Mouse (Mus musculus) forebrain, embryonic 15.5 days (tissue): ENCODE results near the gene Gpn2. TPM values are rescaled to one million over a fixed set of nuclear protein-coding genes. Genes with fewer than 3 reads are reported as not detected.

Experiments
- ATAC-seq: fragments of 200-750 bp; cut with Nextera tagmentation; replicated peaks from 2 replicates; pipeline ENCODE4 v1.8.0; 2017; ENCODE audit warnings: mild to moderate bottlenecking, moderate TSS enrichment, moderate library complexity
- H3K27ac ChIP-seq: fragments of 300-500 bp; sonication (generic); replicated peaks from 2 replicates; pipeline ENCODE4 v1.5.1; 2015; ENCODE audit warnings: mild to moderate bottlenecking, inconsistent platforms
- H3K27me3 ChIP-seq: fragments of 300-500 bp; sonication (generic); 2 replicates; pipeline ENCODE4 v1.6.1; 2015; ENCODE audit warnings: inconsistent platforms
- H3K36me3 ChIP-seq: fragments of 300-500 bp; sonication (generic); 2 replicates; pipeline ENCODE4 v1.6.1; 2015; ENCODE audit warnings: mild to moderate bottlenecking, inconsistent platforms
- H3K4me1 ChIP-seq: fragments of 300-500 bp; sonication (generic); 2 replicates; pipeline ENCODE4 v1.6.1; 2015; ENCODE audit warnings: inconsistent platforms
- H3K4me2 ChIP-seq: fragments of 300-500 bp; sonication (generic); replicated peaks from 2 replicates; pipeline ENCODE4 v1.6.1; 2015; ENCODE audit warnings: mild to moderate bottlenecking, inconsistent platforms
- H3K4me3 ChIP-seq: fragments of 300-500 bp; sonication (generic); 2 replicates; pipeline ENCODE4 v1.5.1; 2015; ENCODE audit warnings: mild to moderate bottlenecking, inconsistent platforms
- H3K9ac ChIP-seq: fragments of 300-500 bp; sonication (generic); replicated peaks from 2 replicates; pipeline ENCODE4 v1.6.1; 2015; ENCODE audit warnings: mild to moderate bottlenecking, inconsistent platforms
- H3K9me3 ChIP-seq: fragments of 300-500 bp; sonication (generic); 2 replicates; pipeline ENCODE4 v1.6.1; 2016; ENCODE audit warnings: inconsistent platforms
- WGBS: fragments of 180-500 bp; shearing (Covaris S2); methylation state at CpG from one replicate; pipeline ENCODE4 v1.1.7; 2015; ENCODE audit warnings: mixed read lengths; 5-methylcytosine and 5-hydroxymethylcytosine counted together
- polyA plus RNA-seq: library from polyadenylated mRNA; unstranded; fragments of >200 nt; fragmentation: Nextera tagmentation; extraction: Ambion mirVana; gene quantifications from 2 replicates; pipeline ENCODE4 v1.2.1, GENCODE M21; 2015

Gpn2 gene
- polyA plus RNA-seq, 1 experiment from 2014 or later = 24.0 TPM

GRCm38 (mm10) chr4:133613867-133614266 is 29.7 kb downstream of the Gpn2 start:
- ATAC-seq = no peak
- 91% methylated on average over 4 of the region's 4 CpGs for WGBS
- H3K9me3 ChIP-seq = no peaks in the 10 kb centered on the region
- no peak overlapping the region for H3K4me2 ChIP-seq
- no peaks in the 10 kb centered on the region for H3K4me1 ChIP-seq
- peaks cover 19% of the 10 kb centered on the region for H3K36me3 ChIP-seq
- H3K4me3 ChIP-seq = no peak overlapping the region
- no peak overlapping the region for H3K27ac ChIP-seq
- H3K27me3 ChIP-seq = no peaks in the 10 kb centered on the region
- no peak overlapping the region for H3K9ac ChIP-seq

- Histone ChIP-seq H3K9me3 (no peaks in the 10 kb centered on the region), H3K27ac (no peak overlapping the region), H3K4me3 (no peak overlapping the region), H3K36me3 (peaks cover 19% of the 10 kb centered on the region), H3K27me3 (no peaks in the 10 kb centered on the region), H3K4me2 (no peak overlapping the region), H3K9ac (no peak overlapping the region), H3K4me1 (no peaks in the 10 kb centered on the region)
- ATAC-seq = no peak
- WGBS = 81% methylated on average over 8 of the region's 8 CpGs
Observed at GRCm38 (mm10) chr4:133614274-133614761, 30.2 kb downstream of the Gpn2 start.

GRCm38 (mm10) chr4:133615416-133615815 is 31.3 kb downstream of the Gpn2 start:
- H3K36me3 ChIP-seq = peaks cover 19% of the 10 kb centered on the region
- no peaks in the 10 kb centered on the region for H3K9me3 ChIP-seq
- 0 out of 2 replicates have a peak, but pooled peaks cover 3% of the 10 kb centered on the region for H3K4me1 ChIP-seq
- H3K4me3 ChIP-seq = no peak overlapping the region
- H3K4me2 ChIP-seq = no peak overlapping the region
- H3K9ac ChIP-seq = no peak overlapping the region
- H3K27ac ChIP-seq = no peak overlapping the region
- no peaks in the 10 kb centered on the region for H3K27me3 ChIP-seq
- no peak for ATAC-seq
- 88% methylated on average over 10 of the region's 10 CpGs for WGBS

DNA sequence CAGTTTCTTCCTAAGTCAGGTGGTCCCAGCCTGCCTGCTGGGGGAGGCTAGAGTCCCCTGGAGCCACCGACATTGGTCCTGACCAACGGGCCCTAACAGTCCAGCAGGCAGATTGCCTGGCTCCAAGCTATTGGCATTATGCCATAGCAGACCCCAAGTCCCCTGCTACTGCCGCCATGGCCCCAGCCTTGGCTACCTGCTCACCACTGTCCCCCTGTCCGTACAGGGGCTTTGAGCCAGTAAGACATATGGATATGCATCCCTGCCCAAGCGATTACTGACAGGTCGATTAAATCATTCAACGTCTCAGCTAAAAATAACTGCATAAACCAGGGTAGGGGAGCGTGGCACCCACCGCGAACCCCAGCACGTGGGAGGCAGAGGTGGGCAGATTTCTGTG is 33.8 kb downstream of the Gpn2 start:
- Histone ChIP-seq H3K4me2 (no peak overlapping the region), H3K4me3 (no peak overlapping the region), H3K27ac (no peak overlapping the region), H3K9ac (no peak overlapping the region), H3K9me3 (no peaks in the 10 kb centered on the region), H3K4me1 (0 out of 2 replicates have a peak, but pooled peaks cover 3% of the 10 kb centered on the region), H3K27me3 (no peaks in the 10 kb centered on the region), H3K36me3 (peaks cover 8% of the 10 kb centered on the region; the same call in 1 of the 2 replicates)
- 91% methylated on average over 11 of the region's 11 CpGs for WGBS
- no peak for ATAC-seq

DNA sequence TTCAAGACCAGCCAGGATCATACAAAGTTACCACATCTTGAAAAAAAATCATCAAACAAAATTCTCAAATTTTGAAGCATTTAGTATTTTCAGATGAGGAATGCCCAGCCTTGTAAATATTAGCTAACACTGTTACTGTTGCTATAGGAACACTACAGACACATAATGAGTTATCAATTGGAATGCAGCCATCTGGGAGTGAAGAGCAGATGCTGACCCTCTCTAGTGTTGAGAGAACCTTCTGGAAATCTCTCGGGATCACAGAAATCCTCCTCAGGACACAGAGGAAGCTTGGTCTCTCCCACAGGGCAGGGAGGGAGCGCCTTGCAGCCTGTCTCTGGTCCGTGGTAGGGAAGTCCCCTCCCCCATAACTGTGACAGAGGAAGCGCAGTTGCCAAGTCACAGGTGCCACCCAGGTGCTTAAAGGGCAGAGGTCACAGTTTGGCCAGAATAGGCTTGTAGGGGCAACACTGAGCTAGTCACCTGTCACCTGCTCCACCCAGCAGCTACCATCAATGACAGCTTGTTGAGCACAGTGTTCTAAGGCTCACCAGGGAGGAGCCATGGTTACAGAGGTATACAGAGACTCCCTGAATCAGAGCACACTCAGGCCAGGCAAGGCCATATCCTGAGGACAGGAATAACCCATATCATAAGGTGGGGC is 35.4 kb downstream of the Gpn2 start:
- Histone ChIP-seq H3K4me1 (0 out of 2 replicates have a peak, but pooled peaks cover 3% of the 10 kb centered on the region), H3K9ac (no peak overlapping the region), H3K4me3 (no peak overlapping the region), H3K27me3 (no peaks in the 10 kb centered on the region), H3K4me2 (no peak overlapping the region), H3K9me3 (no peaks in the 10 kb centered on the region), H3K36me3 (0 out of 2 replicates have a peak, but pooled peaks cover 2% of the 10 kb centered on the region), H3K27ac (no peak overlapping the region)
- 75% methylated on average over 4 of the region's 4 CpGs for WGBS
- ATAC-seq = no peak

DNA sequence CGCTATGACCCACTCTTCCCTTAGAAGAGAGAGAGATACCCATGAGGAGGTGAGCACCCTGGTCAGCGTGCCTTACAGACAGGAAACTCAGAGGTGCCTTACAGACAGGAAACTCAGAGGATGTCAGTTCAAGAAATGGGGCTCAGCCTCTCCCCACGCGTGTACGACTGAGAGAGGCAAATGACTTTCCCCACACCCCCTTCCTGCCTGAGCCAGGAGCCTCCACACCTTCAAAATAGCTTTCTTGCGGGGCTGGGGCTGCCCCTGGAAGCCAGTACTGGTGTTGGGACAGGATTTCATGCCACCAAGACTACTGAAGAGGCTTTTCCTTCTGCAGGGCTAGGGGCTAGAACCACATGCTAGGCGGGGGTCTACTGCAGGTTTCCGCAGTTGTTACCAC is 36.5 kb downstream of the Gpn2 start:
- Histone ChIP-seq H3K4me1 (0 out of 2 replicates have a peak, but pooled peaks cover 3% of the 10 kb centered on the region), H3K9ac (no peak overlapping the region), H3K9me3 (no peaks in the 10 kb centered on the region), H3K36me3 (peaks cover 8% of the 10 kb centered on the region), H3K27ac (no peak overlapping the region), H3K27me3 (no peaks in the 10 kb centered on the region), H3K4me2 (no peak overlapping the region), H3K4me3 (no peak overlapping the region)
- WGBS = 85% methylated on average over 8 of the region's 8 CpGs
- ATAC-seq = no peak

DNA sequence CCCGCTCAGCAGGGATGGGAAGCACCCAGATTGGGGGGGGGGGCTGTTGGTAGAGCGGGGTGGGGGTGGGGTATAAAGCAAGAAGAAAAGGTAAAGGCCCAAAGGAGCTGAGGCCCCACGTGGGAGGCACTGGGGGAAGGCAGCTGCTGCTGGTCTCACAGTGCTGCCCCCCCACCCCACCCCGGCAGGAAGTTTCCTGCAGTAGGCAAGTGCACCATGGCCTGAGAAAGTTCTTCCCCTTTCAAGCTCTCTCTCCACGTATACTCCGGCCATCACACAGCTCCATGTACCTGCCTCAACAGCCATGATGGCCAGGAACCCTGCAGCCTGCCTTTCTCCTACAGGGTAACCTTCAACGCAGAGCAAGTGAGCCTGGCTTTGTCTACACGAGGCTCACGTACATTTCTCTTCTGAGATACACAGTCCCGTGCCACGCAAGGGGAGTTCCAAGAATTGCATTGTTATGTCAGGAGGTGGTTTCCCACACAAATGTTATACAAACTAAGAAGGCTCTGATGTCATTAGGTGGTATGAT is 38.1 kb downstream of the Gpn2 start:
- no peaks in the 10 kb centered on the region for H3K27me3 ChIP-seq
- H3K4me2 ChIP-seq = no peak overlapping the region
- H3K4me3 ChIP-seq = no peak overlapping the region
- H3K9ac ChIP-seq = no peak overlapping the region
- no peaks in the 10 kb centered on the region for H3K9me3 ChIP-seq
- H3K4me1 ChIP-seq = 0 out of 2 replicates have a peak, but pooled peaks cover 3% of the 10 kb centered on the region
- ATAC-seq = no peak
- 82% methylated on average over 11 of the region's 11 CpGs for WGBS
- H3K36me3 ChIP-seq = peaks cover 10% of the 10 kb centered on the region
- no peak overlapping the region for H3K27ac ChIP-seq

GRCm38 (mm10) chr4:133624830-133625229 is 40.7 kb downstream of the Gpn2 start:
- Histone ChIP-seq H3K27ac (no peak overlapping the region), H3K4me3 (no peak overlapping the region), H3K9ac (no peak overlapping the region), H3K4me1 (no peaks in the 10 kb centered on the region), H3K4me2 (no peak overlapping the region), H3K27me3 (no peaks in the 10 kb centered on the region), H3K36me3 (peaks cover 10% of the 10 kb centered on the region), H3K9me3 (no peaks in the 10 kb centered on the region)
- 93% methylated on average over 7 of the region's 7 CpGs for WGBS
- ATAC-seq = no peak

DNA sequence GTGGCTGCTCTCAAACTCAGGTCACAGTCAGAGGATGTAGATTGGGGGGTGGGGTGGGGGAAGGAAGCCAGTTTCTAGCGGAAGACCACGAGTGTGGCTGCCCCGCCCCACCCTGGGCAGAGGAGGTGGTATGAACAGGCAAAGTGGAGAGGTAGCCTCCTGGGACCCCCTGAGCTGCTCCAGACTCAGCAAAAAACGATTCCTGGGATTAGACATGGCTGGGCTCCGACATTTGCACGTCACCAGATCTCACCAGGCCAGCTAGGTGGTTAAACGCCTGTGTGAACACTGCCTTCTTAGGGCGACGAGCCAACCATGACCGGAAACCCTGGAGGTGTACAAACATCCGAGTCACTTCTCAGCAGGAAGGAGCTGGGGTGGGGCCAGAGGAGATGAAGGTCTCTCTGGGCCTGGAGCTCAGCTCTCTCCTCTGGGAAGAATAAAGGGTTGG is 41.5 kb downstream of the Gpn2 start:
- Histone ChIP-seq H3K27ac (no peak overlapping the region), H3K9ac (no peak overlapping the region), H3K27me3 (no peaks in the 10 kb centered on the region), H3K4me1 (no peaks in the 10 kb centered on the region), H3K4me3 (no peak overlapping the region), H3K4me2 (no peak overlapping the region), H3K9me3 (no peaks in the 10 kb centered on the region), H3K36me3 (peaks cover 10% of the 10 kb centered on the region)
- 61% methylated on average over 11 of the region's 11 CpGs for WGBS
- no peak for ATAC-seq

DNA sequence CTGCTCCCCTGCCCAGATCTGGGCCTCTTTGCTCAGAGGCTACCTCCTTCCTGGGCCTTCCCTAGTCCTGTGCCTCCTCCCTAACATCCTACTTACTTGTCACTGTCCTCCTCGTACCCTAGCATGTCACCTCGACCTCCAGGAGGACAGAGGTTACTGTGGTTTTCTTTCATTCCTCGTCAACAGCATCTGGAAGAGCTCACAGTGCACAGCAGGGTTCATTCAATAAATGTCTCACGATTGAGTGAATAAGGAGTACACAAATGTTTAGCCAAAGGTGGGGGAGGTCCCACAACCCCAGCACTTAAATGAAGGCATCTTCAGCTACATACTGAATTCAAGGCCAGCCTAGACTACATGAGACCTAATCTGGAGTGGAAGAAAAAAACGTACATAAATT is 42.1 kb downstream of the Gpn2 start:
- no peak overlapping the region for H3K27ac ChIP-seq
- H3K27me3 ChIP-seq = no peaks in the 10 kb centered on the region
- no peaks in the 10 kb centered on the region for H3K9me3 ChIP-seq
- H3K4me2 ChIP-seq = no peak overlapping the region
- H3K4me1 ChIP-seq = peaks cover under 1% of the 10 kb centered on the region; the same call in 1 of the 2 replicates
- peaks cover 8% of the 10 kb centered on the region for H3K36me3 ChIP-seq
- H3K4me3 ChIP-seq = no peak overlapping the region
- no peak overlapping the region for H3K9ac ChIP-seq
- 56% methylated on average over 5 of the region's 5 CpGs for WGBS
- ATAC-seq = no peak

DNA sequence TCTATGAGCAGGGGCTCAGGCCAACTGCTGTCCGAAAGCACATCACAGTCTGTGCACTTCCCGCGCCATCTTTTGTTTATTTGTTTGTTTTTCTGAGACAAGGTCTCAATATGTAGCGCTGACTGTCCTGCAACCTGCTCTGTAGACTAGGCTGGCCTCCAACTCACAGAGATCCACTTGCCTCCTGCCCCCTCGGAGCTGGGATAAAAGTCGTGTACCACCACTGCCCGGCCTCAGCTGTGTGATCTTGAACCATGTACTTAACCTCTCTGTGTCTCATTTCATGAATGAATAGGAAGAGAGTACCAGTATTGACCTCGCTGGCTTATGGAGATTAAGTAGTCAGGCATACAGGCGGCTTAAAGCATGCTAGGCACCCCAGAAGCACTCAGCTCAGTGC is 42.5 kb downstream of the Gpn2 start:
- Histone ChIP-seq H3K9ac (no peak overlapping the region), H3K4me3 (no peak overlapping the region), H3K36me3 (peaks cover 8% of the 10 kb centered on the region), H3K4me1 (peaks cover 3% of the 10 kb centered on the region), H3K27me3 (no peaks in the 10 kb centered on the region), H3K4me2 (no peak overlapping the region), H3K9me3 (no peaks in the 10 kb centered on the region), H3K27ac (no peak overlapping the region)
- ATAC-seq = no peak
- 88% methylated on average over 9 of the region's 9 CpGs for WGBS

- Histone ChIP-seq H3K36me3 (peaks cover 8% of the 10 kb centered on the region), H3K27me3 (no peaks in the 10 kb centered on the region), H3K4me2 (no peak overlapping the region), H3K27ac (no peak overlapping the region), H3K4me1 (peaks cover 8% of the 10 kb centered on the region), H3K9ac (no peak overlapping the region), H3K4me3 (no peak overlapping the region), H3K9me3 (no peaks in the 10 kb centered on the region)
- WGBS = 91% methylated on average over 14 of the region's 14 CpGs
- no peak for ATAC-seq
Observed at GRCm38 (mm10) chr4:133627039-133627438, 42.9 kb downstream of the Gpn2 start.
